Mouse (Mus musculus) heart, postnatal 36 days (tissue): ENCODE results near the gene Ttc6. TPM values are rescaled to one million over a fixed set of nuclear protein-coding genes. Genes with fewer than 3 reads are reported as not detected.

ENCODE experiments used
- DNase-seq, 2 experiments: peaks; one replicate each; pipeline ENCODE4 v3.0.0; 2021 to 2022
- intact Hi-C: fragments of 180-260 bp; cut with DNase I; formaldehyde crosslinking; loops from one replicate; pipeline ENCODE4 v1.15.1; 2025
- total RNA-seq, 2 experiments: library from RNA; stranded (reverse); gene quantifications; 2 replicates each; pipeline ENCODE4 v1.2.3; 2021

Ttc6 gene
- total RNA-seq, 2 experiments from 2014 or later: not detected

GRCm38 (mm10) chr12:57544641-57545370 is 19.1 kb upstream of the Ttc6 start:
- intact Hi-C loops: loop anchor here (5.0 kb wide), 2 partner anchors 263 to 853 kb away; partner anchors contain the start of gene Pax9
- peak; percentile 57 to 58 for DNase-seq

DNA sequence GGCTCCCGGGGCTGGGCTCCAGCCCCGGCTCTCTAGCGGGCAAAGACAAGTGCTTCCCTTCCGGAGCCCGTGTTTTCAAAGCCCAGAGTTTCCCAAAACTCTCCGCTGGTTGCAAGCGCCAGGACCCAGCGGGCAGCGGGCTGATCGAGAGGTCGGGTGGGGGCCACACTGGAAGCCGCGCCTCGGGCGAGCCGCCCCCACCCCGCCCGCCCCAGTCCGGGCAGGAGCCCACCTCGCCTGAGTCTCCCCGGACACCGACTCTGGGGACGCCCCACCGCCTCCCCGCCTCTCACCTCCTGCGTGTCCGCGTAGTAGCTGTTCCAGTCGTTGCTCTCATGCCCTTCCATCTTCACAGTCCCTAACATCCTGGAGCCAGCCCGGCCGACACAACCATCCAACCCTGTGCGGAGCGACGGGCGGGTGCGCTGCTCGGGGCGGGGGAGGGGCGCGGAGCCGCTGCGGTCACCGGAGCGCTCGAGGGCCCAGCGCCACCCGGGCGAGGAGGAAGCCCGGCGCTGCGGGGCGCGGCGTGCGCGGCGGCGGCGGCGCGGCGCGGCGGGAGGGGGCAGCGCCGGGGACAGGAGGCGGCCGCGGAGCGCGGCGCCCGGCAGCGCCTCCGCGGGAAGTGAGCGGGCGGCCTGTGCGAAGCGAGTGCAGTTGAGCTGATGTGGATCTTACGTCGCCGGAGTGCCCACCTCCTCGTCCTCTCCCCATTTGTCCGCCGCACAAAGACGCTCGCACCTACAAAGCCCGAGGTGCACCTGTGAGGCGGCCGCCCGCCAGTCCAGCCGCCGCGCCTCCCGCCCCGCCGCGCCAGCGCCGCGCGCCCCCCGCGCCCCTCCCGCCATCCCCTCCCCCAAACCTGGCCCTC is 18.3 kb upstream of the Ttc6 start:
- DNase-seq: peak; percentile 5 to 45
- intact Hi-C loops: loop anchor here (5.0 kb wide), 1 partner anchor 263 kb away; no protein-coding TSS in a partner anchor

DNA sequence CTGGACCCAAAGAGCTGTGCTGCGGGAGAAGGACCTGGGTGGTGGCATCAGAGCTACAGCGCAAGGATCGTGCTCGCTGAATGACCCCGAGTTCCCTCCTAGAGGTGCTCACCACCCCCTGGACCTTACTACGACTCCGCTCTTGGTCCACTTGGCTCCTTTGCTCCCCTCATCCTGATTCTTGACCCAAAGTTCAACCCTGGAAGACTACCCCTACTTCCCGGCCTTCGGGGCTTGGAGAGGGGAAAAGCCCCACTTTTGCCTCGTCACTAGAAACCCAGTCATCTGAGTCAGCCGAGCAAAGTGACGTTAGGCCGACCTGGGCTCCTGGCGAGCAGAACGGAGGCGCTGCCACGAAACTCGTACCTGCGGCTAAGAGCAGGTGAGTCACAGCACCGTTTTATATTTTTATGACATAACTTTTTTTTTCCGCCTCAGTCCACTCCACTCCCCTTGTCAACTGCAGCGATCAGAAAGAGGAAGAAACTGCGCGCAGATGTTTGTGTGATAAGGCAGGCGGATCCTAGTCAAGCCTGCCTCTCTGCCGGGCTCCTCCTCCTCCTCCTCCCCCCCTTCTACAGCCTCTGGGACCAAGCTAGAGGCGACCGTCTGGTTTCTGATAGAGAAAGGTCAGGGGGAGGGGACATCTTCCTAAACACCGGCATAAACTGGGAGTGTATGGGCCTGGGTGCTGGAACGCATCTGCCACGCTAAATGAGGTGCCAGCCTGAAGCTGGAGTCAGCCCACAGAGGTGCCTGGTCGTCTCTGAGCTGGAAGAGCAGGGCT is 17.3 kb upstream of the Ttc6 start, which contains the start of gene Foxa1:
Foxa1 (minus strand) TSS at position 502 of the 787 bp plus-strand sequence.
- DNase-seq: peak in 1 of 2 experiments; percentile 5
- intact Hi-C loops: loop anchor here (5.0 kb wide), 1 partner anchor 264 kb away; no protein-coding TSS in a partner anchor

DNA sequence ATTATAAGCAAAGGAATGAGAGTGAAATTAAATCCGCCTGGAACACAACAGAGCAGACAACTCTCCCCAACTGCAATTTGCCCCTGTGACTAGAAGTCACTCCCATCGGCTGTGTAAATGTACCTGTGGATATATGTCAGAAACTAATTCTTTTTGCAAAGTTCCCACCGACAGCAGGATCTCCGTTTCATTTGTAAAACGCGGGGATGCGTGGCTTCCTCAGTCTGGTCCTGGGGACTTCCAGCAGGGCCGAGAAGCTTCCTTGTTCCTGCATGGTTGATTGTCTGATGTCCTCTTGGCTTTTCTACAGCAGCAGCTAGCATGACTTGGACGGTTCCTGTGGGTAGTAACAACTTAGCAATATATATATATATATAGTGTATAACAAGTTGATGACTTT is 16.0 kb upstream of the Ttc6 start:
- intact Hi-C loops: loop anchor here (5.0 kb wide), 1 partner anchor 266 kb away; no protein-coding TSS in a partner anchor
- DNase-seq: no peak

DNA sequence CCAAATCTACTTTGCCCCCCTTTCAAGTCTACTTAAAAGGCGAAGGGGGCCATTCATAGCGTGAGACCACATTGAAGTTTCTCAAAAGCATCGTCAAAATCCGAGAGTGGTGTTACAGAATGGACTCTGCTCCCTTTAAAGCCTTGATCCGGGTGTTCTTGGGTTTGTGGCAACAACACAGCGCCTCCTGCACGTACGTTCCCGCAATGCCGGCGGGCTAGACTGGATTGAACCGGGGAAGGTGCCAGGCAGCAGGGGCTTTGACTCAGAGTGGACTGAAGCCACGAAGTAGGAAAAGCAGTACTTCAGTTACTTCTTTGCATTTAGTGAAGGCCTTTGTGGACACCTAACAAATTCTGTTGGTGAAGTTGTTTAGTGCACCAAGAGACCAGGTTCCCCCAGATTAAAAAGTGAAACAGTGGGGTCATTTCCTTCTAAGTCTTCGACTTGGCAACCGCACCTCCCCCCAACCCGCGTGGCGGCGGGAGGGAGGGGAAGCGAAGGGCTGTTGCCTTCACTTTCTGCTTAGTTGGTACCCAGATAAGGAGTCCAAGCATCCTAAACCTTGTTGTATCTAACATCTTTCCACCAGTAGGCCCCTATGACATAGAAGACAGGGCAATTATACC is 15.4 kb upstream of the Ttc6 start:
- intact Hi-C loops: loop anchor here (5.0 kb wide), 1 partner anchor 266 kb away; no protein-coding TSS in a partner anchor
- no peak for DNase-seq

- intact Hi-C loops: loop anchor here (5.0 kb wide), 1 partner anchor 267 kb away; no protein-coding TSS in a partner anchor
- no peak for DNase-seq
Observed at GRCm38 (mm10) chr12:57548981-57549666, 14.8 kb upstream of the Ttc6 start.

DNA sequence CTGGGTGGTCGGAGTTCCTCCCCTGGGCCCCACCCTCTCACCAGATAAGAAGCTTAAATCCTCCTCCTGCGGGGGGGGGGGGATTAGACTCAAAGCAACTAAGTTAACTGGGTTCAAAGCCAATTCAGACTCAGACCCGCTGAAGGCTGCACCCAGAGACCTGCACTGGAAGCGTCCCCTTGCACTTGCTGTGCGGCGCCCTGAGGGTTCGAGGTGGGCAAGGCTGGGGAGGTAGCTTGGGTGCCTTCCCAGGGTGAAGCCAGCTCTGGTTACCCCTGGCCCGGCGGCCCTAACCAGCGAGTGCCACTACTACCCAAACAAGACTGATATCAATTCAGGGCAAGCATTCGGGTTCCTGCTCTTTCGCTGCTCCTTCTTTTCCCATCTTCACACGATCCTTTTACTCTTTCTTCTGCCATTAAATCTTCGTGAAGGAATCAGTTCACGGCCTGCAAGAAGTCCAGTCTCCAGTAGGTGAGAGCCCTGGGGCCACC is 14.2 kb upstream of the Ttc6 start:
- intact Hi-C loops: loop anchor here (2.0 to 5.0 kb wide), 2 partner anchors 13 to 267 kb away; no protein-coding TSS in a partner anchor
- DNase-seq: no peak

DNA sequence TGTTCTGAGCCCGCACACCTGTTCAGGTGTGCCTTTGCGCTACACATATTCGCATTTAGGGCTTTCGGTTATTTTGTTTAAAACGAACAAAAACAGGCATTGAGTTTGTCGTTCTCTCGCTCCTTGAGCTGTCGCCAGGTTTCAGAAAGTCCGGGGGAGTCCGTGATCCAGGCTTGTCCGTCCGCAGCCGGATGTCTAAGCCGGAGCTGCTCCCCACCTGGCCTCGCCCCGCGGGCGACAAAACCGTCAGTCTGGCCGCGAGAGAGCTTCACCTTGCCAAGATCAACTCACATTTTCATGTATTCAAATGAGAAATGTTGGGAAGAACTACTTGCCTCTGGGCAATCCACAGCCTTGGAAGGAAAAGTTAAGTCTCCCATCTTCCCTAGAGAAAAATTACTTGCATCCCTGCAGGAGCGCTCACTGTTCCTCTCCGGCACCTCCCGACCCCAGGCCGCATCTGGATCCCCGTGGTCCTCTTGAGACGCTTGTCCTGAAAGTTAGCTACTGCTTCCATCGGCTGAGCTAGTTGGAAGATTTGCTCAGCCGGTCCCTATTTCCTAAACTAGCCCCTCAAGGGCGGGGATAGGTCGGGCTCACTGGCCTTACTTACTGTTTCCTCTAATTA is 13.6 kb upstream of the Ttc6 start:
- intact Hi-C loops: loop anchor here (2.0 kb wide), 1 partner anchor 13 kb away; no protein-coding TSS in a partner anchor
- no peak for DNase-seq

DNA sequence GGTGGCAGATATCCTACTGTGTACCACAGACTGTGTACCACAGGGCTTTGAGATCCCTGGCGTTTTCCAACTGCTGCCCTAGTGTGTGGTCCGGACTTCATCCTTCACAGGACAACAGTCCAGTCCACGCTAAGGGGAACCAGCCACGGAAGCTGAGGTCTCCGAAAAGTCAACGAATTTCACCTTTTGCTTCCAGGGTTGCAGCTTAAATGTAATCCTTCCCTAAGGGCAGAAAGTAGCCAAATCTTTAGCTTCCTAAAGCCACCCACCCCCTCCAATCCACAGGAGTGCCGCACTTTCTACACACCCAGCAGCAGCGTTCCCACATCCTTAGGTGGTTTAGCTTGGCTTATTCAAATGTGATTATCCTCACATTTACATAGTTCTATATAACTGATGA is 13.0 kb upstream of the Ttc6 start:
- intact Hi-C loops: loop anchor here (2.0 kb wide), 1 partner anchor 14 kb away; no protein-coding TSS in a partner anchor
- DNase-seq: no peak

DNA sequence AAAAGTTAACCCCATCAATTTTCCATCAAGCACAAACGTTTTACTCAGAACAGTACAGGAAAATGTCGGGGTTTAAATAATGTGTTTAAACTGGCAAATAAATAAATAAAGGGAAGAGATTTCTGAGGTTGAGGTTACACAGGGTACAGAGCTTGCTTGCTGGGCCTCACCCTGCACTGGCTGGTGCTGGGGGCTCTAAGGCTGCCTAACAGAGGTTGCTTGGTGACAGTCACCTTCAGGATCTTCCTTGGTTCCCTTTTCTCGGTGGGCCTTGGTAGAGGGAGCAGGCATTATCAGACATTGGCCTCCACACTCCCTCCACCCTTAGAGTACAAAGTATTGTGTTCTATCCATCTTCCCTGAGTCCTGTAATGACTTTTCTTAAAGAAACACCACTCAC is 11.6 kb upstream of the Ttc6 start:
- intact Hi-C loops: no loop called here
- no peak for DNase-seq

- intact Hi-C loops: no loop called here
- no peak for DNase-seq
Observed at GRCm38 (mm10) chr12:57554091-57554490, 9.8 kb upstream of the Ttc6 start.

DNA sequence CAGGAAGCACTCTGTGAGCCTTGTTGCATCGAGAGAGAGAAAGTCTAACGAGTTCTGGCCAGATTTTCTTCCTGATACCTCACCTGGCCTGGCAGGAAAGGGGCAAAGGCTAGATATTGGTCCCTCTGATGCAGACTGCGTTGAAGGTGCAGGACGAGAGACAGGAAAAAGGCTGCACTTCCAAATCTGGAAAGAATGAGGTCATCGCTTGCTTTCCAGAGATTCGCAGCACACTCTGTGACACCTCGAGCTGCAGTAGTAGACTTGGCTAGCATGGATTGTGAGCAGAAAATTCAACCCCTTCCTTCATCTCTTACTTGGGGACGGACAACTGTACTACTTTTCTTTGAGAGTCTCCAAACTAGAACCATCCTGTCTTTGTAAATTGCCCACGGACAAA is 7.9 kb downstream of the Ttc6 start:
- intact Hi-C loops: no loop called here
- no peak for DNase-seq

- intact Hi-C loops: no loop called here
- DNase-seq: no peak
Observed at GRCm38 (mm10) chr12:57572415-57572814, 8.5 kb downstream of the Ttc6 start.

GRCm38 (mm10) chr12:57575931-57576628 is 12.2 kb downstream of the Ttc6 start:
- DNase-seq: no peak
- intact Hi-C loops: no loop called here

DNA sequence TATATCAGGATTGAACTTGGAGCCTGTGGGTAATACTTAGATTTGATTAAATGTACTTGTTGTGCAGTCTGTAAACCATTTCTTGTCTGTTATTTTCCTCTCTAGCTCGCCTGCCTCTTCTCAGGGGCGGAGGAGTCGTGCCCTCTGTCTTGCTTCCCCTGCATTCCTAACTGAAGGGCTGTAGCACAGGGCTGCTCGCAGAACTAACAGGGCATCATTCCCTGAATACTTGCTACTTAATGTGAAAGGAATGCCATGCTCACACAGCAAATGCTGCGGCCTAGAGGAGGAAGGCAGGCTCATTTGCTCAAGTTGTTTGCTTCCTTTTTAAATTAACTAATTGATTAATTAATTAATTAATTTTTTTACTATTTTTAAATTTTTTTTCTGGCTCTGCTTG is 43.7 kb downstream of the Ttc6 start:
- DNase-seq: no peak
- intact Hi-C loops: no loop called here

DNA sequence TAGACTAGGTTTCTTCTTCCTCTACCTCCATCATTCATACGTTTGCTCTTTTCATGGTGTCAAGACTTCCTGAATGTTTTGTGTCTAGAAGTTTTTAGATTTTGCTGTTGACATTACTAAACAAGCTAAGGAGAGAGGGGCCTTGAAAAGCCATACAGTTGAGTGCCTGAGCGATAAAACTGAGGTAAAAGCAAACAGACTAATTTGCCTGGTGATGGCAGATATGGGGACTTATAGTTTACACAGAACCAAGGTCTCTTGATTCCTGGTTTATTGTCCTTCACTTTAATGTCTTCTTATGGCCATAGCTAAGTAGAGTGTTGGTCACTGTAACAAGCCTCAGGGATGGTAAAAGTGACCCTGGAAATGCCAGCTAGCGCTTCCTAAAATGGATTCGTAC is 51.2 kb downstream of the Ttc6 start:
- DNase-seq: no peak
- intact Hi-C loops: no loop called here

- intact Hi-C loops: no loop called here
- no peak for DNase-seq
Observed at GRCm38 (mm10) chr12:57622030-57622429, 58.1 kb downstream of the Ttc6 start.

GRCm38 (mm10) chr12:57623264-57623663 is 59.4 kb downstream of the Ttc6 start:
- DNase-seq: no peak
- intact Hi-C loops: no loop called here
